Mouse (Mus musculus): Measurements from ENCODE around the gene Ube2f. TPM values are rescaled to one million over a fixed set of nuclear protein-coding genes. Genes with fewer than 3 reads are reported as not detected.

Gene Ube2f
- total RNA-seq, 4 experiments from 2014 or later: 49.2 to 54.3 (median 50.0) TPM

DNA sequence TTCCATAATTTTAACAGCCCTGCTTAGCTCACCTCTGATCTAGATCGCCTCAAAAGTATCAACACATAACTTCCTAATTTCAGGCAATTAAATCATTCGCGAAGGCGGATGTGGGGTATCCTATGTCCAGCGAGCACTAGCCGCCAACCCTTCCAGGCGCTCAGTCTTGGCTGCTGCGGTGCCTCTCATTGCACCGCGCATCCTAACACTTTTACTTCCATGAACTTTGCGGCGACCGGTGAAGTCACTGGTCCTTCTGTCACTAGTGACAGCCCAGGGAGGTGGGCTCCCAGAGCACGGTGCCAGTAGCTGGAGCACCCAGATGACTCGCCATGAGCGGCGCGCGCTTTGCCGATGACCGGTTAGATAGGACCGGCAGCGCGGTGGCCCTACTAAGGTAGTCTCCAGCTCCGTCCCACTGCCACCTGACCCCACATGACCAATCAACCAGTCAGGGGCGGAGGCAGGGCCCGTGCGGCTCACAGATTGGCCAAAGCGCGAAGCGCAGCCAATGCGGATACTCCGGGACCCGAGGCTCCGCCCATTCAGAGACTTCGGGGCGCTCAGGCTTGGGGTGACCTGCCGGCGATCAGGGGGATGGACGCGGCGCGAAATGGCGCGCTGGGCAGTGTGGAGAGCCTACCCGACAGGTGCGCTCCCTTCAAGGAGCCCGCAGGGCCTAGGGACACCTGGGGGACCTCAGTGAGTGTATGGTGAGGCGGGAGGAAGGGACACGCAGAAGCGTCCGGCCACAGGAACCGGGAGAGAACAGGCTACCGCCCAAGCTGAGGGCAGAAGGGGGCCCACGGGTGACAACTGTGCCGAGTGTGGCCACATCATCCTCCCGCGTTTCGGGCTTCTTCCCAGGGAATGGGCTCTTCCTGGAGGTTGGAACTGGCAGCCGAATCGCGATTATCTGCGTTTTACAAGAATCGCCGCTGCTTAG is 48.0 kb downstream of the Ube2f start, which contains the start of gene Scly:
TSS of gene Scly (plus strand) at position 540 of the 946 bp plus-strand sequence.
- peak; percentile 85 to 90 for DNase-seq (ENCODE audit: low spot score in 2 of 2)

DNA sequence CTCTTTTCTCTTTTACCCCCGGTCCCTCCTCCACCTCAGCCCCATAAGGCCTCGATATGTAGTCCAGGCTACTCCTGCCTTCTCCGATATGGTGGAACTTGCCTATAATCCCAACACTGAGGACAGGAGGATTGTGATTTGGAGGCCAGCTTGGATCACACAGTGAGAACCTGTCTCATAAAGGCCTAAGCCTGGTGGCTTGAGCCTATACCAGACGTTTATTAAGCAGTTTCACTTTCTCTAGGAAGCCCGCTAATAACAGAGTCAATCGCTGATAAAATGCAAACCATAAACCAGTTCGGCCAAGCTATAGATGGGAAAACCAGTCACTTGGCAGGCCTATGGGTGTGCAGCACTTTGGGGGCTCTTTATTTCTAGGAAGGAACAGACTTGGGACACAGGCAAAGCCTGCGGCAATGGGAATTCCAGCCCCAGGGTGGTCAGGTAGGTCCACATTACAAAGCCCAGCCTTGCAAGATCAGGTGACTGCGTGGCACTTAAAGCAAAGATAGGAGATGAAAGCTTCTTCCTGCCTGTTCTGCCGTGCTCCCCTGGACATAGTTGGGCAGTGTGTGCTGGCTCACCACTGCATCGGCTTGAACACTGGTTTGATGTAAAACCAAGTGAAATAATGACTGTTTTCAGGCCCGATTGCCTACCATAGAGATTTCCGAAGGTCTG is 49.1 kb downstream of the Ube2f start:
- no peak for DNase-seq (ENCODE audit: low spot score in 2 of 2)

DNA sequence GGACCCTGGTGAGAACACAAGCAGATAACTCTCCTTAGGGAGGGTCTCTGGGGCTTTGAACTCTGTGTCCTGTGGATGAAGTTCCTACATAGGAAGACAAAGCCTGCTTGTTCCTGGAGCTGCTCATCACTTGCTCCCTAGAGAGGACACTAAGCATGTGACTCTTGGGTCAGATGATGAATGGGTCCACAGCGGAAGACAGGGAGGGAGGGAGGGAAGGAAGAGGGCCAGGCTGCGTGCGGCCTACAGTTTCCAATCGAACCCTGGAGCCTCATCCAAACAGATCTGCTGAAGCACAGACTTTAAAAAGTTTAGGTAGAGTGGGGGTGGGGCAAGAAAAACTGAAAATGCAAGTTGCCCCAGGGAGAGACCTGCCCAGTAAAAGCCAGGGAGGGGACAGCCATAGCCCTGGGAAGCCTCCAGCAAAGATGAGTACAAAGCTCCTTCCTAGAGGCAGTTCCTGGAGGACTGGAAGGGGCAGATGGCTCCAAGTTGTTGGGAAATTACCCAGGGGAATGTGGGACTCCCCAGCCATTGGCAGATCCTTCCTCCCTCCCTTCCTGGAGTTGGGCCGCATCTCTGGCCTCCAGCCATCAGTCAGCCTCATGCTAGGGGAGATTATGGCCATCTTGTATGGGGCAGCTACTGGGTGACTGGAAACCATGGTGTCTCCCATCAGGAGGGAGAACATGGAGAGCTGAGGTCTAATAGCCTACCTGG is 49.8 kb downstream of the Ube2f start:
- peak; percentile 33 to 34 for DNase-seq (ENCODE audit: low spot score in 2 of 2)

DNA sequence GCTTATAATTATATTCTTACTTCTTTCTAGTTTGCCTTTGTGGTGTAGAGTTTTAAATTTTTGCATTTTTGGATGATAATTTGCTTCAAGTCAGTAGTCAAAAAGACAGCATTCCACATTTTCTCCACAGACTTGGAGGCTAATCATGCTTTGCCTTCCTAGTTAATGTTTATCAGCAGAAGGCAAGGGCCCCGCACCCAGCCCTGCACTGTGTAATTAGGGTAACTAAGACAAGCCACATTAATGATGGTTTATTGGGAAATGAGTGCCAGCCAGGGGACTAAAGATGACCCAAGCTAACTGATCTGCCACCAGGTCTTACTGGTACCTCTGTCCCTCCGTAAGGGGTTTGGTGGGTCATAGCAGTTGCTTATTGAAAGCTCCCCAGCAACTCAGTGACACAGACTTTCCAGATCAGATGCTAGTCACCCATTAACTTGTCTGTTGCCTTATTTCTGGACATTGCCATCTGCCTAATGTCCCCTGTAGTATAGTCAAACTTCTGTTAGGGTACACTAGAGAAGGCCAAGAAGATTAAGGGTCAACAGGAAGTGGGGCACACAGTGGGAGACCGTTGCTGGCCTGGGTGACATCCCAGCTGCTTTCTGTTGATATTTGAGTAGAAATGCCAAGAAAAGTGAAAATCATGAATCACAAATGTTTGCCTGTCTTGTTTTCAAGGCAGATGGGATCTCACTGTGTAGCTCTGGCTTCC is 51.3 kb downstream of the Ube2f start:
- DNase-seq (ENCODE audit: low spot score in 2 of 2): no peak

DNA sequence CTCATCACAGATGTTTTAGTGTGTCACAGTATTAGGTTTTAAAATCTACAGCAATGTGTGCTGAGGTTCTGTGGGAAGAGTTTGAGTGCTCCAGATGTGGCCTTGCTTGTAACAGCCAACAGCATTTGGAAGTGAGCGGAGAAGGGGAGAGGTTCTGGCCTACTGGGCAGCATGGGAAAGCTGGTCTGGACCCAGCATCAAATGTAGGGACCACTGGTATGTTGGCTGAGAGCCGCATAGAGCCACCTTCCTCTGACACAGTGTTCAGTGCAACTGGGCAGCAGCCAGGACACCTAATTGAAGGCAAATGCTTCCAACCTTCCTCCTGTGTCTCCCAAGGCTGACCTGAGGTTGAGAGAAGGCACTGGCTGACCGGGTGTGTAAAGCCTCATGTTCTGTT is 51.9 kb downstream of the Ube2f start:
- DNase-seq (ENCODE audit: low spot score in 2 of 2): no peak

DNA sequence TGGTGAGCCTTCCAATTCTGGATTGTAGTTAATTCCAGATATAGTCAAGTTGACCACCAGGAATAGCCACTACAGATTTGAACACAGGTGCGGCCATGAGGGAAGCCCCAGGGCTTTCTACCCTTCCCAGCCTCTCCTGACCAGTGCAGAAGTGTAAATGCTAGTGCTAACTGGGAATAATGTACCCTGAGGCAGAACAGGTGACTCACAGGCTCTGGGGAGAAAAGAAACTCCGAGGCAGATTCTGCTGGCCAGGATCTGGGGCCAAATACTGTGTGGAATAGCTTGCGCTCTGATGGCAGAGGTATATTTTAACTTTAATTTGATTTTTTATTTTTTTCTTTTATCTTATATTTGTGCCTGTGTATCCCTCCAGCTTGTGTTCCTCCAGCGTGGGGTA is 54.5 kb downstream of the Ube2f start:
- DNase-seq (ENCODE audit: low spot score in 2 of 2): no peak

DNA sequence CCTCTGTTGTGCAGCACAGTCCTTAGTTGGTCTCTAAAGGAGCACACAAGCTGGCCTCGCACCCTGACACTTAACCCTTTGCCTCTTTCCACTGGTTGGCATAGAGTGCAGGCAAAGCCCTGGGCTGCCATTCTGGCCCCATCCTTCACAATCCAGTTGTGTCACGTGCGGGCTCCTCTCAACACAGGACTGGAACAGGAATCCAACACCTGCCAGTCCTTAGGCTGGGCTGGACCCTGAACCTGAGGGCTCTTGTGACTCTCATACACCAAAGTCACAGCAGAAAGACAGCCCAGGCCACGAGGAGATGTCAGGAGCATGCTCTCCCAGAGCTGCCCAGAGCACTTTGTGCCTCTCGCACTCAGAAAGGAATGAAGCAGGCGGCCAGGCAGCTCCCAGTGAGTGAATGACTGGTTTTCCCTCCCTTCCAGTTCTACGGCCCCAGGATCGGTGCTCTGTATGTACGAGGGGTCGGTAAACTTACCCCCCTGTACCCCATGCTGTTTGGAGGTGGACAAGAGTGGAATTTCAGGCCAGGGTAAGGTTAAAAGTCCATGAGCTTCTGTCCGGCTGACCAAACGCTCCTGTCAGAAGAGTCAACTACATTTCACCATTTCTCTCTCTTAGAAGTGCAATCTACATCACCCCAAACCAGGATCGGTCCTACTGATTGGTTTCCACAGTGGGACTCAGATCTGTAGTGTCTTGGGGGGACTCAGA is 59.4 kb downstream of the Ube2f start:
- no peak for DNase-seq (ENCODE audit: low spot score in 2 of 2)

DNA sequence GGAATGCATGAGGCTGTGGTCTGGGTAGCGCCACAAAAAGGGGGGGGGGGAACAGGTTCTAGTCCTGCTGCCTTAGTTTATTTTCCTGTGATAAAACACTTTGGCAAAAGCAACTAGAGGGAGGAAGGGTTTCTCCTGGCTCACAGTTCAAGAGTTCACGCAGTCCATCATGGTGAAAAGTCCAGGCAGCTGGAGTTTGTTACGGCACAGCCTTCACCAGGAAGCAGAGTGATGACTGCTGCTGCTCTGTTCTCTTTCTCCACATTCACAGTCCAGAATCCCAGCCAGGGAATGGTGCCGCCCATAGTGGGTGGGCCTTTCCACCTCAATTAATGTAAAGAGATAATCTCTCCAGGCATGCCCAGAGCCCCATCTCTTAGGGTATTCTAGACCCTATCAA is 62.2 kb downstream of the Ube2f start:
- no peak for DNase-seq (ENCODE audit: low spot score in 2 of 2)

DNA sequence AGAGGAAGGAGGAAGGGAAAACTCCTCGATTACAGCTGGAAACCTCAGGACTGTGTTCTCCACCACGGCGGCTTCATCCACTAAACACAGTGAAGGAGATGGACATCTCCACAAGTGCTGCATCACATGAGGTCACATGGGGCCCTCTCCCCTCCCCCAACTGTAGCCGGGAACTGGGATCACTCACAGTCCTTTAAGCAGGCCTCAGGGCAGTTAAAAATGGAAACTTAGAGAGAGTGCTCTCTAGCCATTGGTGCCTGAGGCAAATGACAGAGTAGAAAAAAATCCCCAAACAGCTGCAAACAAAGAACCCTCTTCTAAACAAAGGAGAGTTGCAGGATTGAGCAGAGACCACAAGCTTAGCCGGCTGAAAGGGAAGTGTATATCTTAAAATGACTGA is 63.1 kb downstream of the Ube2f start:
- DNase-seq (ENCODE audit: low spot score in 2 of 2): no peak

DNA sequence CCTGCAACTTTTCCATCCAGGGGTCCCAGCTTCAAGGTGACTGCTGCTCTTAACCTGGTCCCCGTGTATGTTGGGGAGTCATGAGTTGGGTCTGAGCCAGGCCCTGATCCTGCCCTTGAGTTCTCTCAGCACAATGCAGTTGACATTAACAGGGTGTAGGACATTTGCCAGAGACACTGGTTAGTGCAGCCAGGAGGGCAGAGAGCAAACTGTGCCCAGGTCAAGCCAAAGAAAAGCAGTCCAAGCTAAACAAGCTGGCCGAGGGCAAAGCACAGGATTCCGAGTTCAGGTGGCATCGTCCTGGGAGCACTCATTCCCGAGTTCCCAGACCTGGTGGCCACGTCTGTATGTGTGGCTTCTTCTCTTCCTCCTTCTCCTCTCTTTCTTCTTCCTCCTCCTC is 67.6 kb downstream of the Ube2f start:
- DNase-seq (ENCODE audit: low spot score in 2 of 2): no peak

DNA sequence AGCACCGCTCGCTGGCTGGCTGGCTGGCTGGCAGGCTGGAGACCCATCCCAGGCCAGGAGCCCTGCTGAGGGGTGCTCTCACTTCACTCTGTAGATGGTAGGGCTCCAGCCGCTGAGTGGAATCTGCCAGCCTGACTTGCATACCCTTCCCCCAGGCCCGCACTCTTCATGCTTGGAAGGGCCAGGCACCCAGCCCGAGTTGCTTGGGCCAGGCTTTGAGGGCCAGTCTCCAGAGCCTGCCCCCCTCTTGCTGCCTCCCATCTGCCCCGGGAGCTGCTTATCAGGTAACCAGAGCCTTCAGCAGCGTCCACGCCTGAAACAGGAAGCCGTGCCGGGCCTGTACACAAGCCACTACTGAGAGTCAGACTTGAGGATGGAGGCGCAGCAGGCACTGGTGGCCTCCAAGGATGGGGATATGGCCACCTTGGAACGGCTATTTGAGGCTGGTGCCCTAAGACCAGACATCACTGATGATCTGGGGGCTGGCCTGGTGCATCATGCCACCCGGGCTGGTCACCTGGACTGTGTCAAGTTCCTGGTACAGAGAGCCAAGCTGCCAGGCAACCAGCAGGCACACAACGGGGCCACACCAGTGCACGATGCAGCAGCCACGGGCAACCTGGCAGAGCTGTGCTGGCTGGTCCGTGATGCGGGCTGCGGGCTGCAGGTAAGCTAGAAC is 71.8 kb downstream of the Ube2f start, which contains the start of gene Espnl:
TSS of gene Espnl (plus strand) at position 316 of the 679 bp plus-strand sequence.
- DNase-seq (ENCODE audit: low spot score in 2 of 2): no peak

DNA sequence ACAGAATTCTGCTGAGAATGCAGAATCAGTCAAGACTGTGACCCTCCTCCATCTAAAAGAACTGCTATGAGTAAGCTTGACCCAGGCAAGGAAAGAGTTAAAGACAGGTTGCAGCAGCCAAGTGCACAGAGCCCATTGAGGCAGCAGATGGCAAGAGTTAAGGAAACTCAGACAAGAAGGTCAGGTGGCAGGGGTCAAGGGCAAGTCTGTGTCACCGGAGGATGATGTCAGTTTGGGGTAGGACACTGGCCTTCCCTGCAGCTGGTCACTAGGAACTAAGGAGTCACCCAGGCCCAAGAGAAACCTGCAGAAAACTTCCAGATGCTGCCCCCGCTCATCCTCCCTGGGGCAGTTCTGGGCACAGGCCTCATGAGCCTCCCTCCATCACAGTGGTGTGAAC is 74.5 kb downstream of the Ube2f start:
- no peak for DNase-seq (ENCODE audit: low spot score in 2 of 2)

DNA sequence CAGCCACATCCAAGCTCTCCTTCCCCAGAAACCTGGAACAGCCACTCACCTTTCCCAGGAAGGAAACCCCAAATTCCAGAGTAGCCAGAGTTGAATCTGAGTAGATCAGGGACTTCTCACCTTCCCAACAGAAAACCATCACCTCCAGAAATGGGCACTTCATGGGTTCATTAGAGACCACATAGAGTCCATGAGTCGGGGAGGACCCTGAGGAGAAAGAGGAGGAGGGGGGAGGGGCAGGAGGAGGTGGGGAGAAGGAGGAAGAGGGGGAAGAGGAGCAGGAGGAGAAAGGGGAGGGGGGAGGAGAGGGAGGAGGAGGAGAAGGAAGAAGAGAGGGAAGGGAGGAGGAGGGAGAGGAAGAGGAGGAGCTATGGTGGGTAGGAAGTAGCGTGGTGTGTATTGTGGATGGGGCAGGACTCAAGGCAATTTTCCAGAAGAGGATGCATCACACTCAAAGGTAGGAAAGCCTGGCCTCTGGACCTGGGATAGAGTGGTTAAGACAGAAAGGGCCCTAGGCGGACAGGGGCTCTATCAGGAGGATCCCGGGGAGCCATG is 75.5 kb downstream of the Ube2f start:
- DNase-seq (ENCODE audit: low spot score in 2 of 2): no peak

DNA sequence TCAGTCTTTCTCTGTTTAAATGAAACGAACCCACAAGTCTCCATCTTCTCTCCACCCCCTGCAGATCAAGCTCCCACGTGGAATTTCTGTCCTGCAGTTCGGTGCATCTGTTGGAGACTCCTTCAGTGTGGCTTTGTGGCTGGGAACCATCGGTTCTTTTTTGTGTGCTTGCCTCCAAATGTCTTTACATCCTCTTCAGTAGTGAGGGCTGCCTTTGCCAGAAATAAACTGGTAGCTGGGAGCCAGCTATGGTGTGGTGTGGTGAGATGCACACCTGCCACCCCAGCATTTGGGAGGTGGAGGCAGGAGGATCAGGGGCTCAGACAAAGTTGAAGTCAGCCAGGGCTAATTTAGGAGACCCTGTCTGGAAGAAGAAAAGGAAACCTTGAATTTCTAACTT is 82.0 kb downstream of the Ube2f start:
- DNase-seq (ENCODE audit: low spot score in 2 of 2): no peak

DNA sequence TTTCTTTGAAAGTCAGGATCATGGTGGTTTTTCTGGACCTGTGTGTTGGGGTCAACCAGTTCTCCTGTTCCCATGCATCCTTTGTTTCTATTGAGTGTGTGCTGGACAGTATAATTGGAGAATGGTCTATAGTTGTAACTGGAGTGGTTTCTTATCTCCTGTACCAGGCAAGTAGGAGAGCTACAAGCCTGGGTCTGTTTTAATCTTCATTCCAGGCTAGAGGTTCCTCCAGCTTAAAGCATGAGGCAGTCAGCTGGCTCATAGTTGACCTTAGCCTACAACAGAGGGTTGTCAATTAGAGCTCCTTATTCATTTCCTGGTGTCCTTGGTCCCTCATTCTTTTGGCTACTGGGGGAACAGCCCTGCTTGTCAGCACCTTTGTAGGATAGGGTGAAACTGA is 83.5 kb downstream of the Ube2f start:
- DNase-seq (ENCODE audit: low spot score in 2 of 2): no peak

DNA sequence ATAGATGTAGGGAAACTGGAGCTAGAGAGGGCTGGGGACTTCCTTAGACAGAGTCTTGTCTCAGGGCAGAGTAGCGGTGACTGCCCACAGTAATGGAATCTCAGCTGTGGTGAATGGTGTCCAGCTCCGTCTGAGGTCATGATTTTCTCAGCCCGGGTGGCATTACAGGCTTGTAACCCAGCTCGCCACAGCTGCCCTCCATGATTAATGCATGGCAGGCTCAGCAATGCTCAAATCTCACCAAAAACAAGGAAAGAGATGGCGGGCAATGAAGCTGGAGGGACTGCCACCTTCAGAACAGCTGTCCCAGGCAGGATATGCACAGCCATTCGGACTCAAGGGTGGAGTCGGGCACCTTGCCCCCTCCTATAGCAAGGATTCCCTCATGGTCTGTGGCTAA is 87.3 kb downstream of the Ube2f start:
- DNase-seq (ENCODE audit: low spot score in 2 of 2): no peak

All from gastrocnemius, adult 8-10 months (tissue).